23 mouse cellular contexts compared by ENCODE assay signal in the genomic region with DNA sequence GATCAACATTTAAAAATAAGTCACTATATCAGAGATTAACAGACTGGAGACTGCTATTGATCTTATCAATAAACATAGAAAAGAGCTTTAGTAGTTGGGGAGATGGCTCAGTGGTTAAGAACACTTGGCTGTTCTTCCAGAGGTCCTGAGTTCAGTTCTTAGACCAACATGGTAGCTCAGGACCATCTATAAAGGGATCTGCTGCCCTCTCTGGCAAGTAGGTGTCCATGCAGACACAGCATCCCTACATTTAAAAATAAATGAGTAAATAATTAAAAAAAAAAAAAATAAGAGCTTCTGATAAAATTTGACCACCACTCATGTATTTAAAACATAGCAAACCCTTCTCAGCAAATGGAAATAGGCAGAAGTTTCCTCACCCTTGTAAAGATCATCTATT. TPM values are rescaled to one million over a fixed set of nuclear protein-coding genes. Genes with fewer than 3 reads are reported as not detected.
DNase-seq lines count a peak whose midpoint lies in the region; ATAC-seq and TF ChIP-seq lines count a peak whose summit lies in the region.
"Had no signal": no experiment of that assay in that cellular context is flagged by ENCODE, and none has a peak within 500 bp of the region (broad histone marks: within the 10 kb centered on the region; RNA-seq: fewer than 3 reads in every experiment).

No protein-coding gene starts in this region.

- H3K36me3 ChIP-seq in intestine, postnatal 0 days (ENCODE audit: control insufficient read depth, insufficient read depth), result peaks cover 12% of the 10 kb centered on the region; the same call in 1 of the 2 replicates
- 0 out of 2 replicates have a peak, but pooled peaks cover 5% of the 10 kb centered on the region for H3K36me3 ChIP-seq in intestine, embryonic 15.5 days
- H3K36me3 ChIP-seq in midbrain, postnatal 0 days (ENCODE audit: insufficient read depth, low read length), result peaks cover 13% of the 10 kb centered on the region; the same call in 1 of the 2 replicates
- peaks cover 9% of the 10 kb centered on the region for H3K36me3 ChIP-seq in midbrain, embryonic 15.5 days (replicated peaks)
- H3K36me3 ChIP-seq in hindbrain, postnatal 0 days (ENCODE audit: insufficient read depth, low read length), result no peaks in the 10 kb centered on the region; the same call in 1 of the 2 replicates

- H3K4me1 ChIP-seq in intestine, postnatal 0 days (replicated peaks; ENCODE audit: control insufficient read depth, insufficient read depth, low read length), result no peaks in the 10 kb centered on the region
- no peaks in the 10 kb centered on the region for H3K4me1 ChIP-seq in intestine, embryonic 15.5 days (replicated peaks)
- no peaks in the 10 kb centered on the region for H3K4me1 ChIP-seq in midbrain, postnatal 0 days (ENCODE audit: insufficient read depth, low read length)
- no peaks in the 10 kb centered on the region for H3K4me1 ChIP-seq in midbrain, embryonic 15.5 days
- H3K4me1 ChIP-seq in hindbrain, postnatal 0 days (ENCODE audit: insufficient read depth, low read length), result no peaks in the 10 kb centered on the region
- H3K4me1 ChIP-seq: embryonic facial prominence, embryonic 10.5 days; embryonic facial prominence, embryonic 13.5 days; forebrain, embryonic 13.5 days; hindbrain, embryonic 12.5 days; hindbrain, embryonic 15.5 days had no signal

- H3K27me3 ChIP-seq in intestine, postnatal 0 days (replicated peaks; ENCODE audit: control insufficient read depth, insufficient read depth, low read length), result no peaks in the 10 kb centered on the region
- H3K27me3 ChIP-seq in intestine, embryonic 15.5 days (replicated peaks), result no peaks in the 10 kb centered on the region
- no peaks in the 10 kb centered on the region for H3K27me3 ChIP-seq in midbrain, postnatal 0 days (ENCODE audit: insufficient read depth, low read length)
- H3K27me3 ChIP-seq in midbrain, embryonic 15.5 days (replicated peaks), result no peaks in the 10 kb centered on the region
- no peaks in the 10 kb centered on the region for H3K27me3 ChIP-seq in hindbrain, postnatal 0 days (ENCODE audit: insufficient read depth, low read length)
- H3K27me3 ChIP-seq: embryonic facial prominence, embryonic 13.5 days; forebrain, embryonic 13.5 days; hindbrain, embryonic 12.5 days; hindbrain, embryonic 15.5 days had no signal

- no peak overlapping the region for H3K27ac ChIP-seq in intestine, postnatal 0 days (ENCODE audit: low read depth, low read length)
- no peak overlapping the region for H3K27ac ChIP-seq in intestine, embryonic 15.5 days
- H3K27ac ChIP-seq in midbrain, postnatal 0 days (ENCODE audit: low read depth, low read length), result no peak overlapping the region
- H3K27ac ChIP-seq in midbrain, embryonic 15.5 days, result no peak overlapping the region
- no peak overlapping the region for H3K27ac ChIP-seq in hindbrain, postnatal 0 days
- H3K27ac ChIP-seq: embryonic facial prominence, embryonic 10.5 days; embryonic facial prominence, embryonic 13.5 days; forebrain, embryonic 10.5 days; forebrain, embryonic 13.5 days; gastrocnemius, adult 2 months; hindbrain, embryonic 12.5 days; hindbrain, embryonic 15.5 days had no signal

- ATAC-seq in intestine, postnatal 0 days, result no peak
- ATAC-seq in intestine, embryonic 15.5 days, result no peak
- ATAC-seq in midbrain, postnatal 0 days (ENCODE audit: low FRiP score), result no peak
- ATAC-seq in midbrain, embryonic 15.5 days (replicated peaks), result no peak
- peak; percentile 81 for ATAC-seq in erythroblast, adult 5-6 weeks (replicated peaks; ENCODE audit: low FRiP score, poor library complexity, severe bottlenecking)
- ATAC-seq in hindbrain, postnatal 0 days, result no peak
- ATAC-seq: forebrain, embryonic 13.5 days; forebrain, embryonic 16.5 days had no signal

- H3K9ac ChIP-seq in intestine, postnatal 0 days (ENCODE audit: low read depth, low read length), result no peak overlapping the region
- H3K9ac ChIP-seq in intestine, embryonic 15.5 days, result no peak overlapping the region
- H3K9ac ChIP-seq in midbrain, postnatal 0 days (replicated peaks; ENCODE audit: low read length, poor library complexity, severe bottlenecking), result no peak overlapping the region
- no peak overlapping the region for H3K9ac ChIP-seq in midbrain, embryonic 15.5 days
- H3K9ac ChIP-seq in hindbrain, postnatal 0 days (replicated peaks; ENCODE audit: low read length), result no peak overlapping the region
- H3K9ac ChIP-seq: embryonic facial prominence, embryonic 13.5 days; forebrain, embryonic 13.5 days; hindbrain, embryonic 12.5 days; hindbrain, embryonic 15.5 days had no signal

- DNase-seq in midbrain, postnatal 0 days (ENCODE audit: low spot score), result no peak
- DNase-seq in hindbrain, postnatal 0 days (ENCODE audit: low spot score), result no peak
- no peak for DNase-seq in T-cell, adult 2 months (ENCODE audit: low spot score)
- no peak for DNase-seq in right cerebral cortex, postnatal 36 days (ENCODE audit: low spot score in 2 of 2)
- DNase-seq: cerebellum, adult 11-12 months; cerebellum, adult 8-10 months; cerebellum, postnatal 10 days; cerebellum, postnatal 36 days; embryo, embryonic 11 days; gastrocnemius, adult 2 months; gastrocnemius, postnatal 14 days had no signal

- H3K4me2 ChIP-seq in intestine, postnatal 0 days (replicated peaks; ENCODE audit: low read depth), result no peak overlapping the region
- no peak overlapping the region for H3K4me2 ChIP-seq in intestine, embryonic 15.5 days (replicated peaks)
- no peak overlapping the region for H3K4me2 ChIP-seq in midbrain, postnatal 0 days (ENCODE audit: low read depth, low read length, poor library complexity, severe bottlenecking)
- no peak overlapping the region for H3K4me2 ChIP-seq in midbrain, embryonic 15.5 days
- H3K4me2 ChIP-seq in hindbrain, postnatal 0 days (ENCODE audit: low read depth, low read length), result no peak overlapping the region
- H3K4me2 ChIP-seq: embryonic facial prominence, embryonic 13.5 days; forebrain, embryonic 13.5 days; heart, embryonic 11.5 days; hindbrain, embryonic 12.5 days; hindbrain, embryonic 15.5 days had no signal

- TF ChIP-seq CTCF in intestine, postnatal 0 days (IDR thresholded peaks at IDR 0.05; ENCODE audit: low read depth), result peak; percentile 15; the same call in 1 of the 2 replicates
- TF ChIP-seq CTCF in midbrain, postnatal 0 days (IDR thresholded peaks at IDR 0.05), result 0 out of 2 replicates have a peak, but pooled peaks have one; percentile 3
- TF ChIP-seq CTCF in hindbrain, postnatal 0 days (IDR thresholded peaks at IDR 0.05; ENCODE audit: low read depth), result no peak

- no peak overlapping the region for H3K4me3 ChIP-seq in intestine, postnatal 0 days (ENCODE audit: low read depth, low read length)
- no peak overlapping the region for H3K4me3 ChIP-seq in intestine, embryonic 15.5 days (replicated peaks)
- no peak overlapping the region for H3K4me3 ChIP-seq in midbrain, postnatal 0 days (ENCODE audit: low read depth, low read length)
- no peak overlapping the region for H3K4me3 ChIP-seq in midbrain, embryonic 15.5 days
- H3K4me3 ChIP-seq in hindbrain, postnatal 0 days (ENCODE audit: low read length), result no peak overlapping the region
- H3K4me3 ChIP-seq: embryonic facial prominence, embryonic 10.5 days; embryonic facial prominence, embryonic 13.5 days; forebrain, embryonic 10.5 days; forebrain, embryonic 13.5 days; gastrocnemius, adult 2 months; hindbrain, embryonic 12.5 days; hindbrain, embryonic 15.5 days had no signal

- H3K9me3 ChIP-seq in intestine, postnatal 0 days (ENCODE audit: control insufficient read depth), result no peaks in the 10 kb centered on the region
- H3K9me3 ChIP-seq in intestine, embryonic 15.5 days, result no peaks in the 10 kb centered on the region
- no peaks in the 10 kb centered on the region for H3K9me3 ChIP-seq in midbrain, postnatal 0 days (ENCODE audit: low read length)
- H3K9me3 ChIP-seq in midbrain, embryonic 15.5 days, result no peaks in the 10 kb centered on the region
- H3K9me3 ChIP-seq in hindbrain, postnatal 0 days (ENCODE audit: low read length), result no peaks in the 10 kb centered on the region
- H3K9me3 ChIP-seq: embryonic facial prominence, embryonic 10.5 days; embryonic facial prominence, embryonic 13.5 days; forebrain, embryonic 10.5 days; forebrain, embryonic 13.5 days; hindbrain, embryonic 12.5 days; hindbrain, embryonic 15.5 days had no signal

RNA-seq across cellular contexts. Expression of a gene that starts 9.2 kb away (rescaled TPM):
- polyA plus RNA-seq in intestine, postnatal 0 days (2015; fragmentation: Nextera tagmentation; extraction: Ambion mirVana), result 26.9 and 28.2 TPM in 2 replicates
- 40.2 and 43.2 TPM in 2 replicates for polyA plus RNA-seq in intestine, embryonic 15.5 days (2015; fragmentation: Nextera tagmentation; extraction: Ambion mirVana)
- total RNA-seq in midbrain, postnatal 0 days (2014; rRNA removed), result 38.2 and 75.3 TPM in 2 replicates
- 145 and 157 TPM in 2 replicates for polyA plus RNA-seq in midbrain, postnatal 0 days (2015; fragmentation: Nextera tagmentation; extraction: Ambion mirVana)
- 117 TPM in 2 replicates for polyA plus RNA-seq in midbrain, embryonic 15.5 days (2015; fragmentation: Nextera tagmentation; extraction: Ambion mirVana)
- 8.4 and 10.6 TPM in 2 replicates for total RNA-seq in erythroblast, adult 5-6 weeks (2015; ENCODE audit: low replicate concordance)
- 10.4 and 13.8 TPM in 2 replicates for total RNA-seq in erythroblast, adult 5-6 weeks (2017; ENCODE audit: low replicate concordance)
- 28.0 and 40.1 TPM in 2 replicates for total RNA-seq in hindbrain, postnatal 0 days (2014; rRNA removed)
- polyA plus RNA-seq in hindbrain, postnatal 0 days (2015; fragmentation: Nextera tagmentation; extraction: Ambion mirVana), result 154 and 164 TPM in 2 replicates
